Mouse (Mus musculus): ENCODE measurements at regions not wholly inside any gene's neighbourhood (a gene's known extent, or its start where the extent isn't known, plus 50 kb on each side); places are given as distances from the start of the nearest gene placed in this dataset.

GRCm38 (mm10) chr14:72042112-72042880 lies 449.3 kb downstream of the Gm9195 start:
- TF ChIP-seq TCF12 (IDR thresholded peaks at IDR 0.05; ENCODE audit: insufficient read depth, poor library complexity, severe bottlenecking) (no peak), TCF3 (IDR thresholded peaks at IDR 0.05; ENCODE audit: insufficient read length, low read depth) (no peak), E2F4 (IDR thresholded peaks at IDR 0.05; ENCODE audit: insufficient read depth) (no peak), MAX (IDR thresholded peaks at IDR 0.05; ENCODE audit: low read depth) (no peak), USF1 (IDR thresholded peaks at IDR 0.05; ENCODE audit: low read depth) (no peak), MYOD1 (IDR thresholded peaks at IDR 0.05; ENCODE audit: control insufficient read depth in 1 of 3, insufficient read length in 2 of 3, low read depth in 2 of 3) (no peak), POLR2A (IDR thresholded peaks at IDR 0.05; ENCODE audit: insufficient read length, low read depth) (no peak)
